Mouse (Mus musculus) spleen, adult 2 months (tissue): Measurements from ENCODE around the gene Nkx3-2. TPM values are rescaled to one million over a fixed set of nuclear protein-coding genes. Genes with fewer than 3 reads are reported as not detected.

ENCODE experiments used
- DNase-seq, 2 experiments: peaks; one replicate each; pipeline versions ENCODE4 v3.0.0 to v3.0.0-alpha.2; 2012 to 2021; ENCODE audit warnings: low spot score in 2 of 2, low read depth in 1 of 2
- H3K27ac ChIP-seq: fragments of 200-500 bp; 2 replicates; pipeline ENCODE4 v1.5.1; 2012; ENCODE audit warnings: low read length, inconsistent platforms; ENCODE audit not compliant: insufficient read depth
- H3K27me3 ChIP-seq: fragments of 200-500 bp; 2 replicates; pipeline ENCODE4 v1.6.1; 2012; ENCODE audit warnings: mild to moderate bottlenecking, moderate library complexity, low read length, inconsistent platforms; ENCODE audit not compliant: control insufficient read depth, insufficient read depth
- H3K36me3 ChIP-seq: fragments of 200-500 bp; 2 replicates; pipeline ENCODE4 v1.6.1; 2012; ENCODE audit warnings: mild to moderate bottlenecking, low read length, inconsistent platforms; ENCODE audit not compliant: control insufficient read depth, insufficient read depth
- H3K4me1 ChIP-seq: fragments of 200-500 bp; 2 replicates; pipeline ENCODE4 v1.6.1; 2011; ENCODE audit warnings: inconsistent platforms; ENCODE audit not compliant: control insufficient read depth, insufficient read depth, insufficient read length
- H3K4me3 ChIP-seq: fragments of 200-500 bp; 2 replicates; pipeline ENCODE4 v1.5.1; 2011; ENCODE audit warnings: mild to moderate bottlenecking, inconsistent platforms; ENCODE audit not compliant: insufficient read depth, insufficient read length; ENCODE audit errors: extremely low read depth
- CTCF ChIP-seq: fragments of 200-500 bp; IDR thresholded peaks from 2 replicates; pipeline ENCODE4 v1.5.1; 2011; ENCODE audit warnings: mild to moderate bottlenecking, inconsistent platforms; ENCODE audit not compliant: insufficient read depth, insufficient read length, insufficient replicate concordance; ENCODE audit errors: extremely low read depth
- POLR2A ChIP-seq: fragments of 200-500 bp; IDR thresholded peaks from 2 replicates; pipeline ENCODE4 v1.6.1; 2011; ENCODE audit warnings: low read depth, low read length, inconsistent platforms
- WGBS: fragments of 180-500 bp; shearing (Covaris S2); methylation state at CpG from one replicate; pipeline ENCODE4 v1.1.7; 2018; 5-methylcytosine and 5-hydroxymethylcytosine counted together
- polyA plus RNA-seq: library from polyadenylated mRNA; depleted of rRNA; stranded (reverse); fragments of >200 nt; gene quantifications from 2 replicates; pipeline ENCODE4 v1.2.3, GENCODE M21; 2012

The Nkx3-2 gene
- polyA plus RNA-seq, 1 experiment, result 4.6 TPM

- no peak for DNase-seq
- no peak overlapping the region for H3K27ac ChIP-seq
- peaks cover 14% of the 10 kb centered on the region for H3K27me3 ChIP-seq
- WGBS, result 9% methylated on average over 4 of the region's 4 CpGs
- no peaks in the 10 kb centered on the region; the same call in 1 of the 2 replicates for H3K4me1 ChIP-seq
- TF ChIP-seq POLR2A (no peak), CTCF (no peak)
- no peaks in the 10 kb centered on the region for H3K36me3 ChIP-seq
- no peak overlapping the region for H3K4me3 ChIP-seq
These were observed 7.9 kb downstream of the Nkx3-2 start for GRCm38 (mm10) chr5:41756396-41756795.

GRCm38 (mm10) chr5:41755373-41755960 is 8.8 kb downstream of the Nkx3-2 start:
- H3K36me3 ChIP-seq, result no peaks in the 10 kb centered on the region
- DNase-seq, result no peak
- H3K27ac ChIP-seq, result no peak overlapping the region
- 11% methylated on average over 23 of the region's 23 CpGs for WGBS
- H3K27me3 ChIP-seq, result peaks cover 8% of the 10 kb centered on the region
- TF ChIP-seq CTCF (no peak), POLR2A (no peak)
- H3K4me1 ChIP-seq, result no peaks in the 10 kb centered on the region
- no peak overlapping the region for H3K4me3 ChIP-seq

- TF ChIP-seq POLR2A, result no peak
- no peak for TF ChIP-seq CTCF
- WGBS, result 4% methylated on average over 16 of the region's 16 CpGs
- no peak for DNase-seq
- Histone ChIP-seq H3K4me1 (no peaks in the 10 kb centered on the region), H3K27ac (no peak overlapping the region), H3K36me3 (no peaks in the 10 kb centered on the region), H3K27me3 (peaks cover 6% of the 10 kb centered on the region; the same call in 1 of the 2 replicates), H3K4me3 (no peak overlapping the region; the same call in 1 of the 2 replicates)
These were observed 9.5 kb downstream of the Nkx3-2 start for GRCm38 (mm10) chr5:41754836-41755235.

GRCm38 (mm10) chr5:41754226-41754775 is 10.0 kb downstream of the Nkx3-2 start:
- Histone ChIP-seq H3K27ac (no peak overlapping the region), H3K27me3 (peaks cover 6% of the 10 kb centered on the region; the same call in 1 of the 2 replicates), H3K4me1 (no peaks in the 10 kb centered on the region), H3K4me3 (no peak overlapping the region), H3K36me3 (no peaks in the 10 kb centered on the region)
- TF ChIP-seq POLR2A (no peak), CTCF (no peak)
- WGBS, result 9% methylated on average over 17 of the region's 17 CpGs
- DNase-seq, result no peak

- no peak for DNase-seq
- peaks cover 4% of the 10 kb centered on the region; the same call in 1 of the 2 replicates for H3K27me3 ChIP-seq
- 35% methylated on average over 4 of the region's 4 CpGs for WGBS
These were observed 11.6 kb downstream of the Nkx3-2 start for GRCm38 (mm10) chr5:41752721-41753120.

GRCm38 (mm10) chr5:41744898-41745780 is 19.2 kb downstream of the Nkx3-2 start:
- H3K4me3 ChIP-seq, result no peak overlapping the region
- no peak for DNase-seq
- 22% methylated on average over 14 of the region's 15 CpGs for WGBS
- H3K4me1 ChIP-seq, result no peaks in the 10 kb centered on the region
- no peak overlapping the region for H3K27ac ChIP-seq
- no peaks in the 10 kb centered on the region for H3K36me3 ChIP-seq
- TF ChIP-seq CTCF (no peak), POLR2A (no peak)
- peaks cover 2% of the 10 kb centered on the region; the same call in 1 of the 2 replicates for H3K27me3 ChIP-seq

More at GRCm38 (mm10) chr5:41752721-41753120, 11.6 kb downstream of the Nkx3-2 start:
- H3K4me3 ChIP-seq, result no peak overlapping the region
- TF ChIP-seq CTCF (no peak), POLR2A (no peak)
- H3K4me1 ChIP-seq, result no peaks in the 10 kb centered on the region
- H3K36me3 ChIP-seq, result no peaks in the 10 kb centered on the region
- H3K27ac ChIP-seq, result no peak overlapping the region
